In genomic region chr16:8737341-8737665, GRCm38 (mm10) we compare ENCODE assay signal across 8 mouse cellular contexts. TPM values are rescaled to one million over a fixed set of nuclear protein-coding genes. Genes with fewer than 3 reads are reported as not detected.
DNase-seq lines count a peak whose midpoint lies in the region; ATAC-seq and TF ChIP-seq lines count a peak whose summit lies in the region.

No protein-coding gene starts in this region.

- intact Hi-C loops in gastrocnemius, adult 2 months (cut with DNase I) = no loop called here

- 0% methylated on average over 11 of the region's 11 CpGs for WGBS in forebrain, embryonic 15.5 days
- WGBS in liver, embryonic 13.5 days (ENCODE audit: insufficient replicate concordance) = 0% methylated on average over 11 of the region's 11 CpGs

- H3K27ac ChIP-seq in gastrocnemius, adult 2 months = peak overlapping the region; percentile 86
- peak overlapping the region; percentile 85 for H3K27ac ChIP-seq in forebrain, embryonic 15.5 days (replicated peaks)
- peak overlapping the region; percentile 96 for H3K27ac ChIP-seq in liver, embryonic 13.5 days

- peak overlapping the region; percentile 72 for H3K4me2 ChIP-seq in forebrain, embryonic 15.5 days (replicated peaks)
- peak overlapping the region; percentile 70 for H3K4me2 ChIP-seq in liver, embryonic 13.5 days

- TF ChIP-seq CTCF in gastrocnemius, adult 2 months (IDR thresholded peaks at IDR 0.05) = no peak

- H3K4me3 ChIP-seq in gastrocnemius, adult 2 months = peak overlapping the region; percentile 83
- peak overlapping the region; percentile 85 for H3K4me3 ChIP-seq in forebrain, embryonic 15.5 days
- H3K4me3 ChIP-seq in liver, embryonic 13.5 days (replicated peaks) = peak overlapping the region; percentile 99

- H3K9ac ChIP-seq in forebrain, embryonic 15.5 days (replicated peaks) = peak overlapping the region; percentile 94
- peak overlapping the region; percentile 100 for H3K9ac ChIP-seq in liver, embryonic 13.5 days

- H3K4me1 ChIP-seq in forebrain, embryonic 15.5 days = peaks cover 34% of the 10 kb centered on the region
- H3K4me1 ChIP-seq in liver, embryonic 13.5 days (replicated peaks) = peaks cover 64% of the 10 kb centered on the region

- no peak for DNase-seq in gastrocnemius, adult 2 months
- no peak for DNase-seq in gastrocnemius, postnatal 4 days (ENCODE audit: low spot score in 2 of 2)
- DNase-seq in 3T3-L1 (ENCODE audit: low read depth, low spot score) = peak; percentile 33
- no peak for DNase-seq in liver, embryonic 13.5 days
- no peak for DNase-seq in ovary, postnatal 14 days (ENCODE audit: low spot score)
- no peak for DNase-seq in layer of hippocampus, postnatal 10 days (ENCODE audit: low spot score in 2 of 2)

- no peaks in the 10 kb centered on the region for H3K9me3 ChIP-seq in forebrain, embryonic 15.5 days
- no peaks in the 10 kb centered on the region for H3K9me3 ChIP-seq in liver, embryonic 13.5 days (replicated peaks)

- H3K36me3 ChIP-seq in forebrain, embryonic 15.5 days = no peaks in the 10 kb centered on the region
- H3K36me3 ChIP-seq in liver, embryonic 13.5 days = peaks cover 34% of the 10 kb centered on the region

- H3K27me3 ChIP-seq in forebrain, embryonic 15.5 days = no peaks in the 10 kb centered on the region
- H3K27me3 ChIP-seq in liver, embryonic 13.5 days = no peaks in the 10 kb centered on the region

- ATAC-seq in forebrain, embryonic 15.5 days (replicated peaks) = no peak
- ATAC-seq in liver, embryonic 13.5 days (ENCODE audit: low read depth) = no peak
- ATAC-seq in monocyte, adult 5-6 weeks (replicated peaks; ENCODE audit: insufficient number of reproducible peaks, low FRiP score, low TSS enrichment, poor library complexity, severe bottlenecking) = no peak

RNA-seq across cellular contexts. Expression of gene Usp7, which starts 54.8 kb away (rescaled TPM):
- 10 to 100 TPM; 61.8 to 69.1 TPM for total RNA-seq in gastrocnemius, adult 2 months (2021)
- 10 to 100 TPM; 76.9 to 89.0 TPM for total RNA-seq in gastrocnemius, postnatal 4 days (2021)
- 31.7 and 38.5 TPM in 2 replicates for polyA plus RNA-seq in forebrain, embryonic 15.5 days (2015; fragmentation: Nextera tagmentation; extraction: Ambion mirVana)
- 26.5 and 26.8 TPM in 2 replicates for polyA plus RNA-seq in liver, embryonic 13.5 days (2015; fragmentation: Nextera tagmentation; extraction: Ambion mirVana)
- 100 to 1,000 TPM; 153 to 157 TPM for total RNA-seq in layer of hippocampus, postnatal 10 days (2021)
- total RNA-seq in monocyte, adult 5-6 weeks (2017) = 178 to 270 TPM (median 178 TPM) in 3 replicates

RNA-seq across cellular contexts. Expression of gene Gm5767, which starts 56.7 kb away (rescaled TPM):
- total RNA-seq in gastrocnemius, adult 2 months (2021) = not detected
- under 1 TPM in 1 of 2 experiments, not detected in 1; 0.49 TPM for total RNA-seq in gastrocnemius, postnatal 4 days (2021)
- polyA plus RNA-seq in forebrain, embryonic 15.5 days (2015; fragmentation: Nextera tagmentation; extraction: Ambion mirVana) = not detected in 2 replicates
- not detected in 2 replicates for polyA plus RNA-seq in liver, embryonic 13.5 days (2015; fragmentation: Nextera tagmentation; extraction: Ambion mirVana)
- total RNA-seq in layer of hippocampus, postnatal 10 days (2021) = not detected
- 2.6 TPM in 1 of 3 replicates, not detected in the others for total RNA-seq in monocyte, adult 5-6 weeks (2017)
